Mouse (Mus musculus): ENCODE data around the gene Ccdc51. TPM values are rescaled to one million over a fixed set of nuclear protein-coding genes. Genes with fewer than 3 reads are reported as not detected.
A peak's percentile ranks its signal among the peaks of the same experiment; 100 is the strongest.

Ccdc51 gene
- polyA plus RNA-seq, 1 experiment from 2014 or later = 9.1 TPM

GRCm38 (mm10) chr9:109101933-109102445, 19.7 kb downstream of the Ccdc51 start:
- TF ChIP-seq CTCF (IDR thresholded peaks at IDR 0.05; ENCODE audit: low read depth) (no peak), EP300 (IDR thresholded peaks at IDR 0.05; ENCODE audit: low read depth) (no peak)
- H3K27me3 ChIP-seq (ENCODE audit: insufficient read depth, low read length) = 0 out of 2 replicates have a peak, but pooled peaks cover under 1% of the 10 kb centered on the region
- no peak overlapping the region for H3K9ac ChIP-seq (replicated peaks)
- ATAC-seq (no peak), DNase-seq (no peak)
- WGBS (ENCODE audit: insufficient replicate concordance) = 86% methylated on average over 5 of the region's 5 CpGs
- peaks cover 11% of the 10 kb centered on the region; the same call in 1 of the 2 replicates for H3K36me3 ChIP-seq (replicated peaks; ENCODE audit: insufficient read depth, low read length)
- H3K4me2 ChIP-seq (ENCODE audit: low read depth, low read length) = no peak overlapping the region
- H3K27ac ChIP-seq (ENCODE audit: low read depth) = no peak overlapping the region
- no peak overlapping the region for H3K4me3 ChIP-seq (ENCODE audit: low read depth, low read length)
- H3K4me1 ChIP-seq (ENCODE audit: insufficient read depth) = peaks cover 11% of the 10 kb centered on the region; the same call in 1 of the 2 replicates
- H3K9me3 ChIP-seq (ENCODE audit: low read length) = no peaks in the 10 kb centered on the region

- no peak overlapping the region for H3K4me2 ChIP-seq (ENCODE audit: low read depth, low read length)
- no peaks in the 10 kb centered on the region for H3K9me3 ChIP-seq (ENCODE audit: low read length)
- no peak for DNase-seq
- H3K4me1 ChIP-seq (ENCODE audit: insufficient read depth) = peaks cover 9% of the 10 kb centered on the region; the same call in 1 of the 2 replicates
- 61% methylated on average over 3 of the region's 3 CpGs for WGBS (ENCODE audit: insufficient replicate concordance)
- peaks cover 11% of the 10 kb centered on the region; the same call in 1 of the 2 replicates for H3K36me3 ChIP-seq (replicated peaks; ENCODE audit: insufficient read depth, low read length)
- H3K27me3 ChIP-seq (ENCODE audit: insufficient read depth, low read length) = no peaks in the 10 kb centered on the region
- no peak overlapping the region for H3K9ac ChIP-seq (replicated peaks)
- no peak for ATAC-seq
- TF ChIP-seq EP300 (IDR thresholded peaks at IDR 0.05; ENCODE audit: low read depth) (no peak), CTCF (IDR thresholded peaks at IDR 0.05; ENCODE audit: low read depth) (no peak)
- H3K4me3 ChIP-seq (ENCODE audit: low read depth, low read length) = no peak overlapping the region
- no peak overlapping the region for H3K27ac ChIP-seq (ENCODE audit: low read depth)
Observed at GRCm38 (mm10) chr9:109102541-109102940, 20.2 kb downstream of the Ccdc51 start.

GRCm38 (mm10) chr9:109103250-109103649, 21.0 kb downstream of the Ccdc51 start:
- Histone ChIP-seq H3K4me2 (ENCODE audit: low read depth, low read length) (no peak overlapping the region), H3K27me3 (ENCODE audit: insufficient read depth, low read length) (no peaks in the 10 kb centered on the region), H3K9ac (replicated peaks) (no peak overlapping the region), H3K9me3 (ENCODE audit: low read length) (no peaks in the 10 kb centered on the region), H3K36me3 (replicated peaks; ENCODE audit: insufficient read depth, low read length) (peaks cover 11% of the 10 kb centered on the region; the same call in 1 of the 2 replicates), H3K4me3 (ENCODE audit: low read depth, low read length) (no peak overlapping the region), H3K4me1 (ENCODE audit: insufficient read depth) (peaks cover 8% of the 10 kb centered on the region; the same call in 1 of the 2 replicates), H3K27ac (ENCODE audit: low read depth) (no peak overlapping the region)
- WGBS (ENCODE audit: insufficient replicate concordance) = 59% methylated on average over 7 of the region's 7 CpGs
- ATAC-seq (no peak), DNase-seq (no peak)
- no peak for TF ChIP-seq EP300 (IDR thresholded peaks at IDR 0.05; ENCODE audit: low read depth)
- no peak for TF ChIP-seq CTCF (IDR thresholded peaks at IDR 0.05; ENCODE audit: low read depth)

- DNase-seq = no peak
- no peak for TF ChIP-seq EP300 (IDR thresholded peaks at IDR 0.05; ENCODE audit: low read depth)
- TF ChIP-seq CTCF (IDR thresholded peaks at IDR 0.05; ENCODE audit: low read depth) = no peak
- WGBS (ENCODE audit: insufficient replicate concordance) = 88% methylated on average over 9 of the region's 9 CpGs
- Histone ChIP-seq H3K4me1 (ENCODE audit: insufficient read depth) (0 out of 2 replicates have a peak, but pooled peaks cover under 1% of the 10 kb centered on the region), H3K36me3 (replicated peaks; ENCODE audit: insufficient read depth, low read length) (peaks cover 11% of the 10 kb centered on the region), H3K4me3 (ENCODE audit: low read depth, low read length) (no peak overlapping the region), H3K9ac (replicated peaks) (no peak overlapping the region), H3K27ac (ENCODE audit: low read depth) (no peak overlapping the region), H3K9me3 (ENCODE audit: low read length) (no peaks in the 10 kb centered on the region), H3K27me3 (ENCODE audit: insufficient read depth, low read length) (no peaks in the 10 kb centered on the region), H3K4me2 (ENCODE audit: low read depth, low read length) (no peak overlapping the region)
- ATAC-seq = no peak
Observed at GRCm38 (mm10) chr9:109104083-109104482, 21.8 kb downstream of the Ccdc51 start.

GRCm38 (mm10) chr9:109105011-109105410, 22.7 kb downstream of the Ccdc51 start:
- no peak overlapping the region for H3K27ac ChIP-seq (ENCODE audit: low read depth)
- H3K4me2 ChIP-seq (ENCODE audit: low read depth, low read length) = no peak overlapping the region
- H3K9me3 ChIP-seq (ENCODE audit: low read length) = no peaks in the 10 kb centered on the region
- H3K4me1 ChIP-seq (ENCODE audit: insufficient read depth) = no peaks in the 10 kb centered on the region
- WGBS (ENCODE audit: insufficient replicate concordance) = 75% methylated on average over 12 of the region's 12 CpGs
- no peak overlapping the region for H3K9ac ChIP-seq (replicated peaks)
- ATAC-seq = 0 out of 2 replicates have a peak, but pooled peaks have one; percentile 7
- H3K4me3 ChIP-seq (ENCODE audit: low read depth, low read length) = no peak overlapping the region
- H3K27me3 ChIP-seq (ENCODE audit: insufficient read depth, low read length) = no peaks in the 10 kb centered on the region
- no peak for DNase-seq
- no peak for TF ChIP-seq CTCF (IDR thresholded peaks at IDR 0.05; ENCODE audit: low read depth)
- no peak for TF ChIP-seq EP300 (IDR thresholded peaks at IDR 0.05; ENCODE audit: low read depth)
- H3K36me3 ChIP-seq (replicated peaks; ENCODE audit: insufficient read depth, low read length) = peaks cover 11% of the 10 kb centered on the region

GRCm38 (mm10) chr9:109105648-109106047, 23.4 kb downstream of the Ccdc51 start:
- DNase-seq = no peak
- H3K9ac ChIP-seq (replicated peaks) = no peak overlapping the region
- WGBS (ENCODE audit: insufficient replicate concordance) = 68% methylated on average over 12 of the region's 12 CpGs

More at GRCm38 (mm10) chr9:109105648-109106047, 23.4 kb downstream of the Ccdc51 start:
- no peak for ATAC-seq
- H3K36me3 ChIP-seq (replicated peaks; ENCODE audit: insufficient read depth, low read length) = peaks cover 7% of the 10 kb centered on the region
- H3K9me3 ChIP-seq (ENCODE audit: low read length) = no peaks in the 10 kb centered on the region
- no peaks in the 10 kb centered on the region for H3K4me1 ChIP-seq (ENCODE audit: insufficient read depth)
- TF ChIP-seq EP300 (IDR thresholded peaks at IDR 0.05; ENCODE audit: low read depth) = no peak
- TF ChIP-seq CTCF (IDR thresholded peaks at IDR 0.05; ENCODE audit: low read depth) = no peak
- no peak overlapping the region for H3K4me2 ChIP-seq (ENCODE audit: low read depth, low read length)
- H3K27me3 ChIP-seq (ENCODE audit: insufficient read depth, low read length) = no peaks in the 10 kb centered on the region
- H3K27ac ChIP-seq (ENCODE audit: low read depth) = no peak overlapping the region
- no peak overlapping the region for H3K4me3 ChIP-seq (ENCODE audit: low read depth, low read length)
